Mouse (Mus musculus) gastrocnemius, adult 8-10 months (tissue): Measurements from ENCODE around the gene Rfc1. TPM values are rescaled to one million over a fixed set of nuclear protein-coding genes. Genes with fewer than 3 reads are reported as not detected.

Experiments used
- total RNA-seq, 4 experiments: library from RNA; stranded (reverse); gene quantifications; 2 replicates each; pipeline ENCODE4 v1.2.4; 2022

Rfc1 gene
- total RNA-seq, 4 experiments from 2014 or later, result 23.6 to 32.0 (median 28.3) TPM

Other genes with a start within 250 kb of the Rfc1 start
- under 1 TPM in 1 of 4 experiments, not detected in 3; 0.25 TPM for gene Tmem156, start 243.5 kb downstream of the Rfc1 start, total RNA-seq
- gene Klhl5, start 228.1 kb downstream of the Rfc1 start, total RNA-seq, result 1 to 10 TPM; 4.5 to 6.0 (median 5.6) TPM
- 1 to 10 TPM in 3 of 4 experiments, under 1 TPM in 1; 0.56 to 1.4 (median 1.1) TPM for gene Wdr19, start 136.0 kb downstream of the Rfc1 start, total RNA-seq
- under 1 TPM in 3 of 4 experiments, not detected in 1; 0.09 to 0.16 (median 0.10) TPM for gene Klb, start 12.6 kb upstream of the Rfc1 start, total RNA-seq
- gene Rpl9, start 55.8 kb upstream of the Rfc1 start, total RNA-seq, result 100 to 1,000 TPM; 555 to 707 (median 597) TPM
- gene Lias, start 55.8 kb upstream of the Rfc1 start, total RNA-seq, result 10 to 100 TPM; 37.2 to 39.2 (median 37.9) TPM
- gene Ugdh, start 100.3 kb upstream of the Rfc1 start, total RNA-seq, result 1 to 10 TPM; 4.9 to 8.0 (median 6.1) TPM
- 1 to 10 TPM in 2 of 4 experiments, not detected in 2; 1.4 to 6.5 TPM for gene Gm43552, start 157.2 kb upstream of the Rfc1 start, total RNA-seq
- 10 to 100 TPM; 29.1 to 34.4 (median 30.4) TPM for gene Smim14, start 201.5 kb upstream of the Rfc1 start, total RNA-seq
- 10 to 100 TPM; 47.2 to 60.8 (median 55.1) TPM for gene Ube2k, start 201.6 kb upstream of the Rfc1 start, total RNA-seq